Mouse (Mus musculus) kidney, postnatal 4 days (tissue): Measurements from ENCODE around the gene Zfp976.
A peak's percentile ranks its signal among the peaks of the same experiment; 100 is the strongest.
"Not testable (repeated sequence)": the region's sequence is repeated elsewhere in the genome, so short reads cannot be mapped to it uniquely, and the experiment has no call there.

Experiments
- DNase-seq, 2 experiments: peaks; one replicate each; pipeline ENCODE4 v3.0.0; 2021; ENCODE audit warnings: mixed read lengths in 2 of 2

Zfp976 gene

DNA sequence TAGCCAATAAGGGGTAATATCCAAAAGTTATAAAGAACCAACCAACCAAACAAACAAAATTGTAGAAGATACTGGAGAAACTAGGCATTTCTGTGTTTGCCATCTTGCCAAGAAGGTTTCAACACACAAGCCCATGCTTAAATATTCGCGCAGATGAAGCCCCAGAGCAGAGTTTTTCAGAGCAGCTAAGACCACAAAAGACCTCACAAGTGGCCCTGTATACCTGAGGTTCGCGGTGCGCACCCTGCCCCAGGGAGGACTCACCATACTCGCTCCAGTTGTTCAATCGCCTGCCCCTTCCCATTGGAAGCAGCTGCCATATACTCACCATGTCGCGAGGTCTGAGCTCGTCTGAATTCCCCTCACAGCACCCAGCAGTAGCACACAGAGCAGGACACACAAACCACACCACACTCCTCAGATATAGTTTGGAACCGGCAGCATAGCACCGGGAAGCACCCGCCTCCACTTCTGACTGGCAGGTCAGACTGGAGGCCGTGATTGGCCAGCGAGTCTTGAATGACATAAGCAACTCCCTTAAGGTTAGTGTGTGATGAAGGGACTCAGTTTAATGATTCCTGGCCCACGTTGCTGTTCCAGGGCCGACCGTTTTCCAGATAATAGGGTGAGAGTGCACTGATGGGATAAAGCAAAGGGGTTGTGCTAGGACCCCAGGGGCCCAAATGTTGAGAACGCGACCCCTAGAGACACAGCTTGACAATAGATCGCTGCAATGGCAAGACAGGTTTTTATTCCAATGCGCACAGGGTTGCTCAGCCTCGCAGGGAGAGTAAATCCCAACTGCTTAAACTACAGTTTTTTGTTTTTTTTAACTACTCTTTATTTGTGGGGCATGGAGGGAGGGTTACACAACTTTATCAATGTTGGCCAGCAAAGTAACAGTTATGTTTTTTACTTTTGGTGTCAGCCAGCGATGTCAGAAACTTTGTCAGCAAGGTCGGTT, at the start of gene Zfp976:
Gene Zfp976, minus strand, starts transcription at position 437 of the 964 bp plus-strand sequence.
- DNase-seq: peak; percentile 79 to 87

DNA sequence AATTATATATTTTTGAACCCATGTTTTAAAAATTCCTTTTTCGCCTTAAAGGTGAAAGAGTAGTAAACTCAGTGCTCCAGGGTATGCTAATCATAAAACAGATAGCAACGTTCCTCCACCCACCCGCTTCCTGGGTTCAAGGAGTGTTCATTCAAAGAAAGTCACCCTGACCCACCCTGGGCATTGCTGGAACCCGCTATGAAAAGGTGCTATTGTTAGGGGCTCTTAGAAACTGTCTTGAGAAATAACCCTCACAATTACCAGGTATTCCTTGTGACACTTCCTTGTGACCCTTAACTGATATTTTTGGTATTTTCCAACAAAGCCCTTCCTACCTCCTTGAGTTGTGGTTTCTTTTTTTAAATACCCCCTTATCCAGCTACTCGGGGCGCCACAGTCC, 37.7 kb upstream of the Zfp976 start:
- DNase-seq: not testable (repeated sequence)

DNA sequence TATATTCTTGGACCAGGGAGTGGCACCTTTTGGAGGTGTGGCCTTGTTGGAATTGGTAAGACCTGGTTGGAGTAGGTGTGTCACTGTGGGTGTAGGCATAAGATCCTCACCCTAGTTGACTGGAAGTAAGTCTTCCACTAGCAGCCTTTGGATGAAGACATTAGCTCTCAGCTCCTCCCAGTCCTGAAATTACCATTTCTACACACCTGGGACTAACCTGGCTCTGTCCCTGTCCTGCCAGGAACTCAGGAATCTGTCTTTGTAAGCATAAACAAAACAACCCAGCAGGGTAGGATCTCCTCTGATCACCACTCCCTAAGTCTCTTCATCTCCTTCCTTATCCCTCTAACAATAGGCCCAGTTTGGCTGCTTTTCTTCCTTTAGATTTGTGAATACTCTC, 37.3 kb upstream of the Zfp976 start:
- not testable (repeated sequence) for DNase-seq

DNA sequence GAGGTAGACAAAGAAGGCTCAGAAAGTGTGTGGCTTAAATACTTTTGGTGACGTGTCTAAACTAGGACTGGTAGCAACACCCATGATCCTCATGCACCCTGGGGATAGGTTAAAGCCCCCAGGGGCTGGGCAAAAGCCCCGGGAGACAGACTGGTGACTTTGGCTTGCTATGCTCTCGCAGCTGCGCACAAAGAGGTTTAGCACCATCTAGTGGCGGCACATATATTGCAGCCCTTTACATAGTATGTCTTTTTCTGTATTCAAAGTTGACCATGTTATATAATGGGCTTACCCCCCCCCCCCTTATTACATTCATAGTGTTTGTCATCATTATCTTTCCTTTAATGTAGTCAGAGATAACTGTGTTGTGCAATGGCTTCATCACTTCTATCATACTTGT, 17.8 kb upstream of the Zfp976 start:
- DNase-seq: not testable (repeated sequence)

DNA sequence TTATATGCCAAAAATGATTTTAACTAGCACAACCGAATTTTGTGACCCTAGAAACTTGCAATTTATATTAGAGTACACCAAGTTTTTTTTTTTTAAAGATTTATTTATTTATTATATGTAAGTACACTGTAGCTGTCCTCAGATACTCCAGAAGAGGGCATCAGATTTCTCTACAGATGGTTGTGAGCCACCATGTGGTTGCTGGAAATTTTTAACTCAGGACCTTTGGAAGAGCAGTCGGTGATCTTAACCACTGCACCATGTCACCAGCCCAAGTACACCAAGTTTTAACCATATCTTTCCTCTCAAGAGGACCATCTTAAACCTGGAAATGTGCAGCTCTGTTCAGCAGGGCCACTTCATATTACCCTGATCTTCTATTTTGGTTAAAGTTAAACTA, 12.8 kb upstream of the Zfp976 start:
- not testable (repeated sequence) for DNase-seq

DNA sequence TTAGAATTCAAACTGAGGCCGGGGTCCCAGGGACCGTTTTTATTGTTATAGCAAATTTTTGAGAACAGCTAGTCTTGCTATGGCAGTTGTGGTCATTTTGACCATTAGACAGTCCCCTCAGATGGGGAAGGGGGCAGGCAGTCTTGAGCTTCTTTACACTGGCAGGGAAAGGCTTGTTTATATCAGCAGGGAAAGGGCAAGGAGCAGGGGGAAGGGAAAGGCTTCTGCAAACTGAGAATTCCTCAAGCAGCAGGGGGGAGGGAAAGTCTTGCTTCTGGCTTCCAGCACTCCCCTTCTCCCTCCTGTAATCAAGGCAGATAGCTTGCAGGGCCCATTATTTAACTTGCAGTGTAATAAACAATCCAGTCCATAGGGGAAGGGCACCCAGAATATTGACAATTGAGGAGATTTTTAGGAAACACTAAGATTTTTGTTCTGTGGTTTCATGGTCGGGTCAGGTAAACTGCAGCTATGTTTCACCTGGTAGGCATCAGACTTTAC, 782 bp upstream of the Zfp976 start:
- DNase-seq: peak; percentile 2 to 10

DNA sequence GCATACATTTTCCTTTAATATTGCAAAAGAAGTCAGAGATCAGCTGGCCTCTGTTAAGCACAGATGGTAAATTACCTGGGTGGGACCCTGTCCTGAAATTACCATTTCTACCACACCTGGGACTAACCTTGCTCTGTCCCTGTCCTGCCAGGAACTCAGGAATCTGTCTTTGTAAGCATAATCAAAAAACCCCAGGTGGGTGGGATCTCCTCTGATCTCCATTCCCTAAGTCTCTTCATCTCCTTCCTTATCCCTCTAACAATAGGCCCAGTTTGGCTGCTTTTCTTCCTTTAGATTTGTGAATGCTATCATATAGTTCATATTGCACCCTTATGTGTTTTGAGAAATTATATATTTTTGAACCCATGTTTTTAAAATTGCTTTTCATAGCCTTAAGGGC, 11.4 kb downstream of the Zfp976 start:
- not testable (repeated sequence) for DNase-seq

DNA sequence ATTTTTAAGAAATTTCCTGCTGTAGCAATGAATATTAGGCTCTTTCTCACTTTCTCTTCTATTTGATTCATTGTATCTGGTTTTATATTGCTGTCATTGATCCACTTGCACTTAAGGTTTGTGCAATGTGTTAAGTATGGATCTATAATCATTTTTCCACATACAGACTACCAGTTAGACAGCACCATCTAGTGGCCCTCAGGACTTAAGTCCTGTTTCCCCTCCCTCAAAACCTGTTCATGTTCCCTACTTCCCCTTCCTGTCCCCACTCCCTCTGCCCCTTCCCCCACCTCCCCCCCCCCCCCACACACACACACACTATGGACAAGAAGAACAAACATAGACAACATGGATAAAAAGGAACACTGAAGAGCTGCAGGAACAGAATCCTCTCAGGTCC, 46.7 kb downstream of the Zfp976 start:
- not testable (repeated sequence) for DNase-seq

DNA sequence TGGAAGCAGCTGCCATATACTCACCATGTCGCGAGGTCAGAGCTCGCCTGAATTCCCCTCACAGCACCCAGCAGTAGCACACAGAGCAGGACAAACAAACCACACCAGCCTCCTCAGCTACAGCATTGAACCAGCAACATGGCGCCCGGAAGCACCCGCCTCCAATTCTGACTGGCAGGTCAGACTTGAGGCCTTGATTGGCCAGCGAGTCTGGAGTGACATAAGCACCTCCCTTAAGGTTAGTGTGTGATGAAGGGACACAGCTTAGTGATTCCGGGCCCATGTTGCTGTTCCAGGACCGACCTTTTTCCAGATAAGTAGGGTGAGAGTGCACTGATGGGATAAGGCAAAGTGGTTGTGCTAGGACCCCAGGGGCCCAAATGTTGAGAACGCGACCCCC, 50.0 kb downstream of the Zfp976 start, which contains the start of gene Zfp977:
Gene Zfp977, minus strand, starts transcription at position 135 of the 400 bp plus-strand sequence.
- not testable (repeated sequence) for DNase-seq

DNA sequence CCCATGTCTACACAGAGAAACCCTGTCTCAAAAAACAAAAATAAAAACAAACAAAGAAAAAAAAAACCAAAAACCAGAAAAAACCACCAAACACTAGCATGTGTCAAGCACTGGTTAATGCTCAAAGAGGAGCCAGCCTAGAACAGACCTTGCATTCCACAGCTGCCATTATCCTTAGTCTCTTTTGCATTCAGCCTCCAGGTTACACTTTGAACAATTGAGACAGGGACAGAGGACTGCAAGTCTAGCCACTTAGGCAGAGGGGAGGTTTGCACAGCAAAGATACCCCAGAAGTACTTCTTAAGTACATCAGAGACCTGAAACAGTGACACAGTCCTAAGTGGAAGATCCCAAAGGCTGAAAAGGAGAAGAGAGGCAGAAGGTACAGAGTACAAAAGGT, 51.1 kb downstream of the Zfp976 start:
- not testable (repeated sequence) for DNase-seq

DNA sequence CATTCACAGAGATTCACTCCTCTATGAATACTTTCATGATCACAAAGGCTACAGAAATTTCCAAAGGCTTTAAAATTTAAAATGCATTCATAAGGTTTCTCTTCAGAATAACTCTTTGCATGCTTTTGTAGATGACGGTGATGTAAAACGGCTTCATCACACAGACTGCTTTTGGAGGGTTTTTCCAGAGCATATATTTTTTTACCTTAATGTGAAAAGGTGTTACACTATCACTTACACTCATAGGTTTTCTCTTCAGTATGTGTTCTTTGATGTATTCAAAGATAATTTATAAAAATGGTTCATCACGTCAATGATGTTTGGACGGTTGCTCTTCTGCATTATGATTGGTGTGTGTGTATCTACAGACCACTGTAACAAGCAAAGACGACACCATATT, 63.9 kb downstream of the Zfp976 start, which contains the start of gene Gm21028:
Gene Gm21028, minus strand, starts transcription at position 101 of the 400 bp plus-strand sequence.
- no peak for DNase-seq
